Mouse (Mus musculus) spleen, adult 2 months (tissue): ENCODE results near the gene Galnt14.

ENCODE experiments used
- CTCF ChIP-seq: fragments of 200-500 bp; IDR thresholded peaks from 2 replicates; pipeline ENCODE4 v1.5.1; 2011; ENCODE audit warnings: mild to moderate bottlenecking, inconsistent platforms; ENCODE audit not compliant: insufficient read depth, insufficient read length, insufficient replicate concordance; ENCODE audit errors: extremely low read depth
- POLR2A ChIP-seq: fragments of 200-500 bp; IDR thresholded peaks from 2 replicates; pipeline ENCODE4 v1.6.1; 2011; ENCODE audit warnings: low read depth, low read length, inconsistent platforms

DNA sequence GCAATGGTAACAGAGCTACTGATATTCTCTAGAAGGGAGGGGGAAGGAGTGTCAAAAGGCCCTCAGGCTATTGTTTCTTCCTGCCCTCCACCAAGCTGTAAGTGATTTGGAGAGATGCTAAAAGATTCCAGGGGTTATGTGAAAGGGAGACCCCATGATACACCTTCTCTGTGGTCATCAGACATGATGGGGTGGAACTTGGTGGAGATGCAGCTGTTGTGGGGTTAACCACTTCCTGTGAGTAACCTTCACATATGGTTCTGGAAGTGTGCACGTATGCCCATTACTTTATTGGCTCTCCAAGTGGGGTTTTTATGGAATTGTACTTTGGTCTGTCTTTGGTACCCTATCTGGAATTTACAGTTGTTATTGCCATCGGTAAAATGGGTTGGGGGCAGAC, 253.7 kb downstream of the Galnt14 start:
- no peak for TF ChIP-seq CTCF
- no peak for TF ChIP-seq POLR2A
